Mouse (Mus musculus) small intestine, adult 2 months (tissue): ENCODE data around the gene Acaca.

ENCODE experiments used
- CTCF ChIP-seq: fragments of 200-500 bp; IDR thresholded peaks from 2 replicates; pipeline ENCODE4 v1.5.1; 2012; ENCODE audit warnings: low read depth, mild to moderate bottlenecking, control low read depth, inconsistent platforms, low read length, moderate library complexity, mixed read lengths; ENCODE audit not compliant: insufficient replicate concordance, insufficient read length; ENCODE audit errors: extremely low read depth
- POLR2A ChIP-seq: fragments of 200-500 bp; IDR thresholded peaks from 2 replicates; pipeline ENCODE4 v1.6.1; 2012; ENCODE audit warnings: low read depth, mild to moderate bottlenecking, control low read depth, inconsistent platforms, low read length, moderate library complexity

- TF ChIP-seq CTCF (peak; percentile 46), POLR2A (peak; percentile 48)
Measured at GRCm38 (mm10) chr11:84179226-84179953, 49.9 kb downstream of the Acaca start.
